In the genomic region with DNA sequence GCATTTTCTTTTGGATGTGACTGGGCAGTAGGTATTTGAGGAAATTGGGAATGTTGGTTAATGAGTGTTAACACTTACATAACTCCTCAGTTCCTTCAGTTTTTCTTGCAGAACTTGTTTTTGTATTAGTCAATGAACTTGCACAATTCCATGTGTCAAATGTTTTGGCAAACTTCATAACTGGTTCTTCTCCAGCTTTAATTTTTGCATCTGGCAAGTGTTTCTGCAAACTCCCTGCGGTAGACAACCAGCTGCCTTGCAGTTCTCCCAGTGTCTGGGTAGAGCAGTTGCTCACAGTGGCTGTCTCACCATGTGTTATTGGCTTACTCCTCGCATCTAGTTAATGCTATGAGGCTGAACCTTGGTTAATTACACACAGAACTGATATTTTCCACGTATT, we compare ENCODE assay signal across 9 mouse cellular contexts.
DNase-seq lines count a peak whose midpoint lies in the region; ATAC-seq and TF ChIP-seq lines count a peak whose summit lies in the region.
"Had no signal": no experiment of that assay in that cellular context is flagged by ENCODE, and none has a peak within 500 bp of the region (broad histone marks: within the 10 kb centered on the region; RNA-seq: fewer than 3 reads in every experiment).

No protein-coding gene starts in this region.

- peak; percentile 9 for DNase-seq in adrenal gland, adult 8-10 months
- no peak for DNase-seq in adrenal gland, postnatal 25 days
- peak; percentile 9 to 41 for DNase-seq in kidney, adult 8-10 months
- DNase-seq in kidney, postnatal 25 days = no peak
- peak; percentile 20 for DNase-seq in gastrocnemius, postnatal 25 days
- DNase-seq in lung, embryonic 14.5 days = peak; percentile 19
- DNase-seq in natural killer cell, adult 2 months (ENCODE audit: low spot score in 2 of 2) = no peak
- no peak for DNase-seq in testis, postnatal 10 days (ENCODE audit: low spot score)
- DNase-seq: midbrain, embryonic 14.5 days had no signal

- no peaks in the 10 kb centered on the region for H3K27me3 ChIP-seq in lung, embryonic 14.5 days (ENCODE audit: insufficient read depth, low read length)

- WGBS in lung, embryonic 14.5 days = 67% methylated on average over 3 of the region's 3 CpGs

- no peaks in the 10 kb centered on the region for H3K9me3 ChIP-seq in lung, embryonic 14.5 days (ENCODE audit: low read depth, low read length)

- H3K36me3 ChIP-seq in lung, embryonic 14.5 days (ENCODE audit: insufficient read depth) = no peaks in the 10 kb centered on the region

- H3K4me3 ChIP-seq in lung, embryonic 14.5 days (ENCODE audit: low read depth, low read length) = no peak overlapping the region

- H3K4me1 ChIP-seq in lung, embryonic 14.5 days (ENCODE audit: insufficient read depth) = no peaks in the 10 kb centered on the region

- no peak overlapping the region for H3K4me2 ChIP-seq in lung, embryonic 14.5 days

- no peak overlapping the region for H3K9ac ChIP-seq in lung, embryonic 14.5 days

- H3K27ac ChIP-seq in lung, embryonic 14.5 days (ENCODE audit: low read depth) = no peak overlapping the region

- ATAC-seq in lung, embryonic 14.5 days (ENCODE audit: insufficient read depth) = no peak

- TF ChIP-seq CTCF in lung, embryonic 14.5 days (IDR thresholded peaks at IDR 0.05; ENCODE audit: low read depth) = no peak

Comparison
In these comparisons a context has a peak if more than half of its experiments do, and no peak if none do; other contexts are left out.
1. DNase-seq: peak in adrenal gland, adult 8-10 months (single experiment), kidney, adult 8-10 months (2 of 2), gastrocnemius, postnatal 25 days (single experiment) and lung, embryonic 14.5 days (single experiment); none in adrenal gland, postnatal 25 days (single experiment), kidney, postnatal 25 days (0 of 2), natural killer cell, adult 2 months (0 of 2) and testis, postnatal 10 days (single experiment).